Mouse (Mus musculus) c-Kit-positive CD71-negative TER-119-negative erythroid progenitor cells, embryonic 14.5 days (primary cell): Measurements from ENCODE around the gene Anapc15-ps.

ENCODE experiments used
- DNase-seq: peaks from one replicate; pipeline ENCODE4 v3.0.0-alpha.2; 2013; ENCODE audit warnings: low read depth

The Anapc15-ps gene

DNA sequence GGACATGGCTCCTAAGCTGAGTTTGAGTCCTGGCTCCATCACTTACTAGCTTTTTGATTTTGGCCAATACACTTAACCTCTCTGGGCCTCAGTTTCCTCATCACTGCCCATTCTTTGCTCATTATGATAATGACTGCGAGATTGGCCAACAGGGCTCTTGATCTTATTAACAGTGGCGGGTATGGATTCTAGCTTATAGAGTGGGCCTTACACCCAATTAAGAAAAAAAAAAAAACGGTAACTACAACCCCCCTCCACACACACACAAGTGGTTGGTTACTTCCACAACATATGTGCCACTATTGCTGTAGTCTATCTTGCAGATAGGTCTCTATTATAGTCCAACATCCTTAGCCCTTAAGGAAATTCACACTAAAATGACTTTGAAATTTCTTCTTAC lies at the start of gene Anapc15-ps:
Anapc15-ps (minus strand) TSS at position 101 of the 400 bp plus-strand sequence.
- no peak for DNase-seq

DNA sequence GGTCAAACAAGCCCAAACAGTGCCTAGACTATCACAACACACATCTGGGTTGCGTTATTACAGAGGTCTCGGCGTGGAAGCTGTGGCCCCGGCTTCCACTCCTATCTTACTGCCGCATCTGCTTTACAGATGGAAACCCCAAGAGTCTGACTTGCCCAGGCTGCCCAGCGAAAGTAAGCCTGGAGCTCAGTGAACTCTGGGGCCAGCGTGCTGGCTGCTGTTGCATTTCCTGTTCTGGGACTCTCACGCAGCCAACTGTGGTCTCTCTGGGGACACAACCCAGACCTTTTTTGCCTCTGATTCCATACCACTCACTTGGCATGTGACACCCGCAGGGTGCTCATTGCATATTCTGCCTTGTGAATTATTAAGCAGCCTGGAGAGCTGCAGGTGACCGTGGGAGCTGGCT lies 49.0 kb upstream of the Anapc15-ps start:
- DNase-seq, result peak; percentile 28

DNA sequence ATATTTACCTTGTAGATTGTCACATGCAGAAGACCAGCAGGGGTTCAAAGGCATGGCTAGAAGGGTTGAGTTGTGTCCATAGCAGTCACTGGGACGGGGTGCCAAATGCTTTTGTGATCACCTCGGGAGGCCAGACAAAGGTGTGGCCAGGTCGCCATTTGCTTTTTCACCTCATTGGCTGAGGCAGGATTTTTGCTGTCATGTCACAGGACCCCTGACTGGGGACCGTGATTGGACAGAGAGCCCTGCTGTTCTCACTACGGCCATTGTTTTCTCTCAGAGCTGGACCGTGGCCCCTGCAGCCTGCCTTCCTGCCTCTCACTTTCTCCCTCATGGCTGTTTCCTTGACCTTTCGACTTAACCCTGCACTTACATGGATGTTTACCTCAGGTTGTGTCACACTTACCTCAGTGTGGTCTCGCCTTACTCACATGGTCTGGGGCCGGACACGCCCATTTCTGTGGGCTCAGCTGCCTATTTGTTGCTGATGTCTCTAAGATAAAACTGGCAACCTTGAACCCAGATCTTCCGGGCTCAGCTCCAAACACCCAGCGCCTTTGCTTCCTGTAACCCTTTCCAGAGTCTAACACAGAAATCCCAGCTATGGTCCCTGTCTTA lies 47.0 kb upstream of the Anapc15-ps start:
- no peak for DNase-seq

DNA sequence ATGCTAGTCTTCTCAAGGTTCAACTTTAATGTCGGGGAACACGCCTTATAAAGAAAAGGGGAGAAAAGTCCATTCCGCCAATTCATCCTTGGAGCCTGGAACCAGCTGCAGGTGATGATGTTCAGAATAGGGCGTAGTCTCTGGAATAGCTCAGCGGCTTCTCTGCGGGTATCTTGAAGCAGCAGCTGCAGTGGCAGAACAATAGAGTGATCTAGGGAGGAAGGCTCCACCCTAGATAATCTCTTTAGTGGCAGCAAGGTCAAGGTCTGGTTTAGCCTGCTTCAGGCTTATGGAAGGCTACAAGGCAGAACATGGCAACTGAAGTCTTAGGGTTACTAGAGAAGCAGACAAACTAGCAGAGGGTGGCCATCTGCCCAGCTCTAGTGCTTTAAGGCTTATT lies 46.2 kb upstream of the Anapc15-ps start:
- no peak for DNase-seq

DNA sequence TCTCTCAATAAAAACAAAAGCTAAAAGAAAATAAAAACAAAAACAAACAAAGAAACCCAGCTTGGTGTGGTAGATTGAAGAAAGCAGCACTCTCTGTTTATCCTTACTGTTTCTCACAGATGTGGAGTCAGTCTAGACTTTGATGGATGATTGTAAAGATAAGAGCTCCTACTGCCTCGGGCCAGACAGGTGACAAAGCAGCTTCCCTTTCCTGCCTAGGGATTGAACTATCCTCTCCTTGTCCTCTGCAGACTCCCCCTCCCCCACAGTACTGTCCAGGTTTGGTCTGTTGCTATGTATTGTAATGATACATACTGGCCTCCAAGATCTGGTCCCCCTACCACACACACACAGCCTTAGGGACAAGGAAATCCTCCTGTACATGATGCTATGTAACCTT lies 45.5 kb upstream of the Anapc15-ps start:
- DNase-seq, result no peak

DNA sequence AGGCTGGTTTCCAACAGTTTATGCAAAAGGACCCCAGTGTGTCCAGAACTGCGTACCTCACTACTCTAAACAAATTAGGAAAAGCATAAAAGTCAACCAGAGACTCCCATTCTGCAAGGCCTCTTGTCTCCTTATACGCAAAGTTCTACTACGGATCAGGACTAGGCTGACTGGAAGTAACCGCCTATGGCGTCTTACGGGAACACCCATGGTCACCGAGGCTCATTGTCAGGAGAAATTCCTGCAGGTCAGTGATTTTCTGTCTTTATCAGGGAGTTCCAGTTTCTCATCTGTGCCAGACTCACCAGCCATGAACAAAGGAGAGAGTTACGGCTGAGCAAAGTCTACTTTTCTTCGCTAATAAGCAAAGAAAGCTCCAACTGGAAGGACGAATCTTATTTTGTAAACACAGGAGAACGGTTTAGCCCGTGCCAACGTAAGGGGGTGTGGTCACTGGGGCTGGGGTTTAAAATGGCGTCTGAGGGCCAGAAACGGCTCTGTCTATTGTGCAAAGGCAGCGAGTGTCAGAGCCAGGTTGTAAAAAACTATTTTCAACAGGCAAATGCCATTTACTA lies 43.9 kb upstream of the Anapc15-ps start:
- DNase-seq, result no peak

DNA sequence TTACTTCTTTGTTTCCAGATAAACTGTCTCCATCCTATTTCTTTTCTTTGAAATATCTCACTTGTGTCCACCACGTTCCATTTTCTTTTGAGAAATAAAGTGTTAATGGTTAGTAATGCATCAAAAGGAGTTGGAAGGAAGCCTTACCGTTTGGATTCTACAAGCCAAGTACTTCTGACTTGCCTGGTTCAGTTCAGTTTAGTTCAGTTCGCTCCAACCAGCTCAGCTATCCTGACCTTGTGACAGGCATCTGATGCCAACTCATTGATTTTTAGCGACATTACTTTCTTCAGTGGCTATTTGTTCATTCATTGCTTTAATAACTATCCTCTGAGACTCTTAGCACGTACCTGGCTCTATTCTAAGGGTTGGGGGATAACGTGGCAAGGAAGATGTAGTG lies 42.4 kb upstream of the Anapc15-ps start:
- DNase-seq, result no peak

DNA sequence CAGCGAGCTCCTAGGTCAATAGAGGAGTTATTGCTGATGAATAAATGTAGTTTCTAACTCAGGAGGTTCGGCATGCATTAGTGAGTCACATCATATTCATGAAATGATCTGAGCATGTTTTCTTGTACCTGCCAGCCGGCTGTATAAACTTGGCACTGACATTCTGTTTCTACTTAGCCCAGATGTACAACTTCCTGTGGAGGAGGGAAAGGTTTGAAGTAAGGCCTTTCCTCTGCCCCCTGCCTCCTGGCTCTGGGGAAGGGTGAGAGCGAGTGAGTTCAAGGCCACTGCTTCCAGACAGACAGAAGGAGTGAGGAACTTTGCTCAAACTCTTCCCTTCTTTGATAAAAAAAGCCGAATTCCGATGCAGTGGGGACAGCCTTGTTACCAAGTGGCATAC lies 39.0 kb upstream of the Anapc15-ps start:
- no peak for DNase-seq

DNA sequence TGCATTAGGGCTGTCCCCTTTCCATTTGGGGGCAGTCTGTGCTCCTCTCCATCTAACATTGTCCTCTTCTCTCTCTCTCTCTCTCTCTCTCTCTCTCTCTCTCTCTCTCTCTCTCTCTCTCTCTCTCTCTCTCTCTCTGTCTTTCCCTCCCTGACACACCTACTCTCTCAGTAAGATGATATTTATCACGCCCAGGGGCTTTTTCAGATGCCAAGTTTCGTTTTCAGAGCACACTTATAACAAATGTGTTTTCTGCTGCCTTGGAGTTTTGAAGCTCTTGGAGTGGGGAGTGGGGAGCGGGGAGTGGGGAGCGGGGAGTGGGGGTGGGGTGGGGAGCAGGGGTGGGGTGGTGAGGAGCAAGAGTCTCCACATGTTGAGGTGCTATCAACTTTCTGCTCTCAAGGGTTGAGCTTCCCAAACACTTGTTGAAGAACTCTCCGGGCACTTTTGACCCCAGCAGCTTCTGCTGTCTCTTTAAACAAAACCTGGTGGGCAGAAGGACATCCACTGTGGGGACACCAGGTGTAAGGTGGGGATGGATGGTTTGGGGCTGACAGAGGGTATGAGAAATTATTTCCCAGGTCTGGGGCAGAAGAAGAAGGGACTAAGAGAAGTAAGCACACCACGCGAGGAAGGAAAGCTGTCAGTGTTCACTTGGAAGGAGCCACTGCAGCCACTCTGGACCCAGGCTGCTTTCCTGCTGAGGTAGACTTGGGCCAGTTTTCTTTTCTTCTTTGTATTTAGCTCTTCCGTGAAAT lies 36.8 kb upstream of the Anapc15-ps start:
- DNase-seq, result no peak

DNA sequence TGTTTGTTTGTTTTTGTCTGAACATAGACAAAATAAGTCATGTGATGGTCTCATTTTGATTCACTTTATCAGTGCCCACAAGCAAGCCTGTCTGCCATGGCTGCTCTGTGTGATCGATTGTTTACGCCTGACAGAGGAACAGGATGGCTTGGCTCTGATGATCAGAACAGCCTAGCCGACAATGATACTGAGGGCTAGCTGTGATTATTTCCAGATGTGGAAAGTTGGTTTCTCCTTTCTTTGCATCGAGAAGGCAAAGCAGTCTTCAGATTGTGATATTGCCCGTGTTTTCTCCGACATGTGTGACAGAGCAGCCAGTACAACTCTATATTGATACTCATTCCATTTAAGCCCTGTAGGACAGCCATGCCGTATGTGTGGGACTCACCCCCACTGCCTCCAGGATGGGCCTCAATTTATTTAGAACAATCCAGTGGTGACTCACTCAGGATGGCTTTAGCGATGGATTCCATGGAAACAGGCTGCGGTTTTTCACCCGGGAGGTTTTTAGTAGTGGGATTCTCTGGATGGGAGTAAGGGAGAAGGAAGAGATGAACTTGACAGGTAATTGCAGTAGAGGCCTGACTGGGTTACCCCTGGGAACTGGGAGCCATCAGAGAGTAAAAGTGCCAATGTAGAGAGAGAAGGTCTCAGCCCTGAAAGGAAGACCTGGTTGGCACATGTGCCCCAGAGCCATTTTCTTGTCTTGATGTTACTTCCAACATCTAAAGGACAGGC lies 36.1 kb upstream of the Anapc15-ps start:
- no peak for DNase-seq

DNA sequence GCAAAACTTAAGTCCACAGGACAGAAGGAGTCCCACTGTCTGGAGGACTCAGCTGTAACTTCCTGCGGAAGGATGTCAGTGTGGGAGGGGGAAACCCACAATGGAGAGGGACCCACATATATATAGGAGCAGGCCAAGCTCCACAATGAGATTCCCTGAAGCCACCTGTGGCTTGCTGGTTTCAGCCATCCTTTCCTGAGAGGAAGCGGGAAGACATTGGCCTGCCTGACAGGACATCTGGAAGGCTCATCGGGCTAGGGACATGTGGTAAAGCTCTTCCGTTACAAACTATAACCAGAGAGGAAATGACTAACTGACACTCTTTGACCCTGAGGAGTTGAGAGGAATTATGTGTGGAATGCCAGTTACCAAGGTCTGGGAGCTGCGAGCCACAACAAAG lies 34.8 kb upstream of the Anapc15-ps start:
- DNase-seq, result no peak

DNA sequence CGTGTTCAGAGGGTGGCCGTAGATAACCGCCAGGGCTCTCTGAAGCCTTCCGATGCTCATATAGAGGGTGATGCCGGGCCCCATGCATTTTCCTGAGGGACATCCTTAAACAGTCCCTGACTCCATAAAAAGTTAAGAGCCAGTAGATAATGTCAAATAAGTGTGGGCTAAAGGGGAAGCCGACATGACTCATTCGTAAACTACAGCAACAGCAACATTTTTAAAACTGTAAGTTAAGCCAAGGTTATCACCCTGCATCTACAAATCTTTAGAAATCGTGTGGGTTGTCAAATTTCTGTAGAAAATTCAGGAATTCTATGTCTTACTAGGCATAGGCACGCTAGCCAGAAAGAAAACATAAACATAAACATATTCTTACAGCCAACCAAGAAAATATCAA lies 33.6 kb upstream of the Anapc15-ps start:
- no peak for DNase-seq

DNA sequence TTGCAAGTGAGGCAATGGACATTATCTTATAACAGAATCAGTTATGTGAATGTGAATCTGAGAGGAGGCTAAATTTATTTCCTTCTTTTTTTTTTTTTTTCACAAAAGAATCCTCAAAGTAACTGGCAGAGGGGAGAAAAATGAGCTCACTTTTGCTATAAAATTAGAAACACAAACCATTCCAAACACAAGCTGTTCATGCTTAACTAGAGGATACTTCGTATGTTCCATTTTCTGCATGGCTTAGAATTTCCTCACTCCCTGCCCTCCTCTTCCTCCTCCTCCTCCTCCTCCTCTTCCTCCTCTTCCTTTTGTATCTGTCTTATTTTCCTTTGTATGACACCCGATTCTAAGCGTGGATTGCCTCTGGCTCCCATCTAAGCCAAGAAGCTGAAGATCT lies 32.5 kb upstream of the Anapc15-ps start:
- no peak for DNase-seq

DNA sequence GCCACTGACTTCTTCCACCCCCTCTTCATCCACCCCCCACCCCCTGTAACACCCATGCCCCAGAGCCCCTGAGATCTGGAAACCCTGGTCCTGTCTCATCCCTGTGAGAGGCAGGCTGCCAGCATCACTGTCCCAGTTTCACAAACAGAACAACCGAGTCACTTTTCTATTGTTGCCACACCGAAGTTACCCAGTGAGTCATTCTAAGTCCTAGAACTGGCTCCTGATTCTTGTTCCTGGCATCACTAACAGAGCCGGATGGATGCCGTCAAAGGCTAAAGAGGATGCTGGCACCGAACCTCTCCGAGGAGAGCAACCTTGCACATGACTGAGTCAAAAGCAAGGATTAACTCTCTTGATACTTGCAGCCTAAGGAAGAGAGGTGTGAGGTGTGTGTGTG lies 31.6 kb upstream of the Anapc15-ps start:
- no peak for DNase-seq

DNA sequence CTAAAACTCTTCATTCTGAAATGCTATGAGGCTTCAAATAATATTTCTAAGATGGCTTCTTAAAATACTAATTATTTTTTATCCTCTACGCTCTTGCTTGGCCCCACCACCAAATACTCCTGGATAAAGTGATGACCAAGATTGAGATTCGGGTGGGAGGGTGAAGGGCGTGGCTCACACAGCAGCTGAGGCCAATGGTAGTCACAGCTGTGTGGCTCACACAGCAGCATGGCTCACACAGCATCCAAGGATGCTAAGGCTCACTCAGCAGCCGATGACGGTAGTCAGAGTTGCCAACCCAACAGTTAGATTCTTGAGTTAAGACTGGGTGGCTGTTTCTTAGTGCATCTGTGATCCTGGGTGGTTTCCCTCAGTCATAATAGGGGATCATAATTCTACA lies 30.5 kb upstream of the Anapc15-ps start:
- no peak for DNase-seq

DNA sequence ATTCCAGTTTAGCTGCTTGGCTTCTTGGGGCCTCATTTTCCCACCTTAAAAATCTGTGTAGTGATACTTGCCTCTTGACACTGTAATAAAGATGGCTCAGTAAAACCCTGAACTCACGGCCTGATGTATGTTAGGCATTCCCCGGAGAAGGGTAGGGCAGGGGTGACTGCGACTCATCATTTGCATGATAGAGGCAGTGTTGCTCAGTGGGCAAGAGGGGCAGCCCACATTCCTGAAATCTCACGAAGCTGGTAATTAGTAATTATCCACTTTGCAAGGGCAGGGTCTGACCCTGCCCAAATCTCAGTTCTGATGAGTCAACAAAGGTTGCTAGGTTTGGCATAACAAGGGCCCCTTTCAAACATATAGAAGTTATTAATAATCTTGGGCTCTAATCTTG lies 27.2 kb upstream of the Anapc15-ps start:
- DNase-seq, result no peak

DNA sequence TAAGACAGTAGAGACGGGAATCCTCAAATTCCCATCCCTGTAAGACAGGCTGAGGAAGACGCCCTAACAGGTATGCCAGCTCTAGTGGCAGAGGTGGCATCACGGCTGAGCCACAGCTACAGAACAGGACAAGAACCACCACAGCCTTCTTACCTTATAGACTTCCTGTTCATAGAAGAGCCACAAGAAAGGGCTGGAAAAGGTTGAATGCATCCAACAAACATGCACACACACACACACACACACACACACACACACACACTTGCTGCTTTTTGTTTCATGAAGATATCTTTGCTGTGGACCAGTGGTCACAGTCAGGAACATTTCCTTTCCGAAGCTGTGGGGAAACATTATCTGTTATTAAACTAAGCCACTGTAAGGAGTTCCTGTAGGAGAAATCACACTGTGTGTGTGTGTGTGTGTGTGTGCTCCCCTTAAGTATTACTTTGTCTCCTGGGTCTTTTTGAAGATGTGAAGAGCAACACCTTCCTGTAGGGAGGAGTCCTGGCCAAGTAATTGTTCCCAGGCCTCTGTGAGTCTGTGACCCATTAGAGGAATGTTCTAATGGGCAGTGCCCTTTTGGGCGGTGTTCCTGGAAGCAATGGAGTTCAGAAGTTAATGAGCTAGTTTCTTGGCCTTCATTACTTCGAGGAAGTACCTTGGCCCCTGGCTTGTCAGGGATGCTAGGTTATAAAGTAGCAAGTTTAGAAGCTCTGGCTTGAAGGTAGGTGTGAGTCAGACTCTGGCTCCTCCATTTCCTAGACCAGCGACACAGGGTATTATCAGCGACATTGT lies 25.9 kb upstream of the Anapc15-ps start:
- DNase-seq, result no peak

DNA sequence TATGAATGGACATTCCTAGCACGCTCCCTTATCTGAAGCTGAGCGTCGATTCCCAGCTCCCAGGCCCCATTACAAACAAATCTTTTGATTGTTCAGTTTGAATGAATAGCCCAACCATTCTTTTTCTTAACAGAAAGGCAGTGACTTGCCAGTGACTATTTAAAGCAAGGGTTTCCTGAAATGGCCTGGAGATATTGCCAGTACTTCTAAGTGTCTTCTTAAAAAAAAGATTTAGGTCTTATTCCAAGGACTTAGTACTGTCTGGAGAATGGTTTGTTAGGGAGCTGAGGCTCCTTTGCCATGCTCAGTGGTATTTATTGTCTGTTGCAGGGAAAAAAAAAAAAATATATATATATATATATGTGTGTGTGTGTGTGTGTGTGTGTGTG lies 23.0 kb upstream of the Anapc15-ps start:
- DNase-seq, result no peak

DNA sequence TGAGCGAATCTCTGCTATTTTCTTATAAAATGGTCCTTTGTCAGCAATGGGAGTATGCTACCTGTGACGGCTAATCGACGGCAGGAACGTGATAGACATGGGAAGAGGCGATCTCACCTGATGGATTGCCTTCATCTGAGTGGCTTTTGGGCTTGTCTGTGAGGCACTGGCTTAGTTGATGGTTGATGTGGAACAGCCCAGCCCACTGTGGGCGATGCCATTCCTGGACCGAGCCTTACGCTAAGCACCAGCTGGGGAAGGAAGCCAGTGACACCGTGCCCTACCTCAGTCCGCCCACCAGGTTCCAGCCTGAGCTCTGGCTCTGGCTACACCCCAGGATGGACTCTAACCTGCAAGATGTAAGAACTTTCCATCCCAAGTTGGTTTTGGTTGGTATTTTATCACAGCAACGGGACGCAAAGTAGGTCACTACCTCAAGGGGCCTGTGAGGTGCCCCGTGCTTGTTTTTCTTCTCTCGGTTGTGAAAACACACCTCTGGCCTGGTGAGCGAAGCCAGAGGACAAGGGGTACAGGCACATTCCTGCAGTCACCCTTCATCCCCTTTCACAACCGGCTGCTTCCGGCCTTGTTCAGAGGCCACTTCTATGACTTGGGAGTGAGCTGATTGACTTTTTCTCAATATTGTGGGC lies 22.5 kb upstream of the Anapc15-ps start:
- DNase-seq, result no peak

DNA sequence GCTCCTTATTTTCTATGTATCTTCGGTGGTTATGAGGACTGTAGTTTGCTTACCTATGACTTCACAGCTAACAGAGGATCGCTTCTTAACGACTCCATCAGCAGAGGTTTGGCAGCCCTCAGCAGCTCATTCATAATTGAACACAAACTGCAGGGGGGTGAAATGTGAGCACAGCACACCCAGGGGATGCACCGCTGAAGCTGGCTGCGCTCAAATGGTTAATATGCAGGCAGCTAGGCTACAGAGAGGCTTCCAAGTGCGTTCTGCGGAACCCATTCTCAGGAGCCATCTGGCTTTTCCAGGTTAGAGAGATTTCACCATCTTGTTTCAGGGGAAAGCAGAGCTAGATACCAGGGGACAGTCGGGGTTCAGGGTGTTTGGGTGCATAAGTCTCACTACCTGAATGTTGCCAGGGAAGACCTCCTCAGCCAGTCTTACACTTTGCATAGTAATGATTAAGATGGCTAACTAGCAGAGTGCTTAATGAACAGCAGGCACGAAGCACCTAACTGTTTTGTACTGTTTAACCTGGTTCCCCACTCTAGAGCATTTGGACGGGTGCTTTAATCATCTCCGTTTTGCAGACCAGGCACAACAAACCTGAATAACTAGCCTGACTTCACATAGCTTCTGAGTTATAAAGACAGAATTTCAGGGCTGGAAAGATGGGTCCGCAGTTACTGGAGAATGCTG lies 21.5 kb upstream of the Anapc15-ps start:
- DNase-seq, result no peak

DNA sequence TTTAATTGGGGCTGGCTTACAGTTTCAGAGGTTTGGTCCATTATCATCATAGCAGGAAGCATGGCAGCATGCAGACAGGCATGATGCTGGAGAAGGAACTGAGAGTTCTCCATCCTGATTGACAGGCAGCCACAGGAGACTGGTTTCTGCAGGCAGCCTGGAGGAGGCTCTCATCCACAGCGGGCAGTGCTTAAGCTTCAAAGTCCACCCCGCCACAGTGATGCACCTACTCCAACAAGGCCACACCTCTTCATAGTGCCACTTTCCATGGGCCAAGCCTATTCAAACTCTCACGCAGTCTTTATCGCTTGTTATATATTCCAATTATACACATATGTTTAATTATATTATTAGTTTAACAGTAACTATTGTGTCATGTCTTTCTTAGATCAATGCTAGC lies 18.1 kb upstream of the Anapc15-ps start:
- no peak for DNase-seq
